Mouse (Mus musculus) kidney, embryonic 16.5 days (tissue): ENCODE data around the gene Svbp. TPM values are rescaled to one million over a fixed set of nuclear protein-coding genes. Genes with fewer than 3 reads are reported as not detected.

Source experiments
- ATAC-seq: fragments of 200-750 bp; cut with Nextera tagmentation; 2 replicates; pipeline ENCODE4 v1.8.0; 2017; ENCODE audit warnings: moderate TSS enrichment; ENCODE audit not compliant: low FRiP score, low TSS enrichment
- H3K27ac ChIP-seq: fragments of 300-500 bp; sonication (generic); 2 replicates; pipeline ENCODE4 v1.5.1; 2014; ENCODE audit warnings: low read length
- H3K27me3 ChIP-seq: fragments of 300-500 bp; sonication (generic); 2 replicates; pipeline ENCODE4 v1.6.1; 2014; ENCODE audit warnings: low read length, control low read depth, mixed read lengths; ENCODE audit not compliant: insufficient read depth
- H3K36me3 ChIP-seq: fragments of 300-500 bp; sonication (generic); 2 replicates; pipeline ENCODE4 v1.6.1; 2014; ENCODE audit warnings: low read length, control low read depth, mixed read lengths; ENCODE audit not compliant: insufficient read depth
- H3K4me1 ChIP-seq: fragments of 300-500 bp; sonication (generic); 2 replicates; pipeline ENCODE4 v1.6.1; 2014; ENCODE audit warnings: low read length, control low read depth, mixed read lengths; ENCODE audit not compliant: insufficient read depth
- H3K4me2 ChIP-seq: fragments of 300-500 bp; sonication (generic); replicated peaks from 2 replicates; pipeline ENCODE4 v1.6.1; 2014; ENCODE audit warnings: low read depth, low read length
- H3K4me3 ChIP-seq: fragments of 300-500 bp; sonication (generic); 2 replicates; pipeline ENCODE4 v1.5.1; 2014; ENCODE audit warnings: mild to moderate bottlenecking, low read length
- H3K9ac ChIP-seq: fragments of 300-500 bp; sonication (generic); replicated peaks from 2 replicates; pipeline ENCODE4 v1.6.1; 2014; ENCODE audit warnings: low read length
- H3K9me3 ChIP-seq: fragments of 300-500 bp; sonication (generic); 2 replicates; pipeline ENCODE4 v1.6.1; 2016; ENCODE audit warnings: low read length, control low read depth
- WGBS: fragments of 180-500 bp; shearing (Covaris S2); extraction: QIAGEN DNeasy Blood & Tissue Kit; methylation state at CpG from one replicate; pipeline ENCODE4 v1.1.7; 2014; 5-methylcytosine and 5-hydroxymethylcytosine counted together
- polyA plus RNA-seq: library from polyadenylated mRNA; unstranded; fragments of >200 nt; fragmentation: Nextera tagmentation; extraction: Ambion mirVana; gene quantifications from 2 replicates; pipeline ENCODE4 v1.2.1, GENCODE M21; 2015

Gene Svbp
- polyA plus RNA-seq, 1 experiment from 2014 or later: 125 TPM

GRCm38 (mm10) chr4:119188060-119188785 lies 6.9 kb upstream of the Svbp start:
- Histone ChIP-seq H3K9me3 (no peaks in the 10 kb centered on the region), H3K4me3 (no peak overlapping the region), H3K9ac (no peak overlapping the region), H3K27ac (no peak overlapping the region), H3K27me3 (no peaks in the 10 kb centered on the region), H3K36me3 (no peaks in the 10 kb centered on the region), H3K4me1 (no peaks in the 10 kb centered on the region), H3K4me2 (no peak overlapping the region)
- ATAC-seq: no peak
- 53% methylated on average over 11 of the region's 11 CpGs for WGBS

- H3K9ac ChIP-seq: no peak overlapping the region
- ATAC-seq: no peak
- H3K4me1 ChIP-seq: no peaks in the 10 kb centered on the region
- H3K4me2 ChIP-seq: no peak overlapping the region
- no peaks in the 10 kb centered on the region for H3K9me3 ChIP-seq
- H3K27ac ChIP-seq: no peak overlapping the region
- no peak overlapping the region for H3K4me3 ChIP-seq
- H3K36me3 ChIP-seq: no peaks in the 10 kb centered on the region
- WGBS: 86% methylated on average over 6 of the region's 6 CpGs
- H3K27me3 ChIP-seq: no peaks in the 10 kb centered on the region
Measured at GRCm38 (mm10) chr4:119189392-119189791, 5.7 kb upstream of the Svbp start.

GRCm38 (mm10) chr4:119189864-119190263 lies 5.2 kb upstream of the Svbp start, which contains the start of gene Ermap:
Ermap (minus strand) TSS chr4:119190011.
- no peak within 1 kb of the TSS for H3K4me3 ChIP-seq
- ATAC-seq: no peak

DNA sequence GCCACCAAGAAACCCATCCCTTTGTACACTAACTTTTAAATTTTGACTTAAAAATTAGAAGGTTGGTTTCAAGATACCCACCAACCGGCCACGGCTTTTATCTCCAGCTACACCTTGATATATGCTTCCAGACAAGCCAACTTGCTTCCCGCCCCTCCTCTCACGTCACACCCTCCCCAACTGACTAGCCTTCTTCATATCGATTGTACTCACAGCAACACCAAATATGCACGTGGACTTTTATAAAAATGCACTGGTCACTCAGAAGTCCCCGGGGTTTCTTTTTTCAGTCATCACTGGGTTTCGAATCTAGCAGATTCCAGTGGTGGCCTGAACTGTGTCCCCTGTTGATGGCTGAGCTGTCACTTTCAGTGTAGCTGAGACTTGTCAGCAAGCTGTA lies 4.5 kb upstream of the Svbp start:
- Histone ChIP-seq H3K27ac (no peak overlapping the region), H3K9me3 (no peaks in the 10 kb centered on the region), H3K4me3 (no peak overlapping the region), H3K27me3 (no peaks in the 10 kb centered on the region), H3K4me1 (no peaks in the 10 kb centered on the region), H3K9ac (no peak overlapping the region), H3K4me2 (no peak overlapping the region), H3K36me3 (no peaks in the 10 kb centered on the region)
- 85% methylated on average over 8 of the region's 8 CpGs for WGBS
- ATAC-seq: no peak

More at GRCm38 (mm10) chr4:119189864-119190263, 5.2 kb upstream of the Svbp start, which contains the start of gene Ermap:
- H3K36me3 ChIP-seq: no peaks in the 10 kb centered on the region
- no peak within 1 kb of the TSS for H3K4me2 ChIP-seq
- 80% methylated on average over 6 of the region's 6 CpGs for WGBS
- H3K9me3 ChIP-seq: no peaks in the 10 kb centered on the region
- no peak within 1 kb of the TSS for H3K27ac ChIP-seq
- H3K4me1 ChIP-seq: no peaks in the 10 kb centered on the region
- no peaks in the 10 kb centered on the region for H3K27me3 ChIP-seq
- no peak within 1 kb of the TSS for H3K9ac ChIP-seq

DNA sequence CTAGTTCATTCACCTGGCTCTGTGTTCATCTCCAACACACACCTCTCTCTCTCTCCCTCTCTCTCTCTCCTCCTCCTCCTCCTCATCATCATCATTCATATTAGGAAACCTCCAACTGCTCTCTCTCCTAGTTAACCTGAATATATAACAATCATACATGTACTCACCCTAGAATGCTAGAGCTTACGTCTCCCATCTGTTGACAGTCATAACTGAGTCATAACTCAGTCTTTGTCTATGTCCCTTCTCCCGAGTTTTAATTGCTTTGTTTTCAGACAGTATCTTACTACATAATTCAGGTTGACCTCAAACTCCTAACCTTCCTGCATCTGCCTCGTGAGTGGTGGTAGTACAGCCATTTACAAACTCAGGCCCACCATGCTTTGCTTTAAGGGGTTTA lies 3.8 kb upstream of the Svbp start:
- Histone ChIP-seq H3K4me3 (no peak overlapping the region), H3K9me3 (no peaks in the 10 kb centered on the region), H3K36me3 (no peaks in the 10 kb centered on the region), H3K27me3 (no peaks in the 10 kb centered on the region), H3K9ac (no peak overlapping the region), H3K4me2 (no peak overlapping the region), H3K27ac (no peak overlapping the region), H3K4me1 (0 out of 2 replicates have a peak, but pooled peaks cover 4% of the 10 kb centered on the region)
- 52% methylated on average over 3 of the region's 3 CpGs for WGBS
- no peak for ATAC-seq

GRCm38 (mm10) chr4:119192757-119193156 lies 2.3 kb upstream of the Svbp start:
- Histone ChIP-seq H3K9me3 (no peaks in the 10 kb centered on the region), H3K36me3 (no peaks in the 10 kb centered on the region), H3K9ac (no peak overlapping the region), H3K4me1 (0 out of 2 replicates have a peak, but pooled peaks cover 11% of the 10 kb centered on the region), H3K27ac (no peak overlapping the region), H3K4me2 (no peak overlapping the region), H3K27me3 (no peaks in the 10 kb centered on the region), H3K4me3 (no peak overlapping the region)
- ATAC-seq: no peak
- 90% methylated on average over 4 of the region's 4 CpGs for WGBS

GRCm38 (mm10) chr4:119195582-119196320 lies 645 bp downstream of the Svbp start:
- peaks cover 1% of the 10 kb centered on the region for H3K36me3 ChIP-seq

DNA sequence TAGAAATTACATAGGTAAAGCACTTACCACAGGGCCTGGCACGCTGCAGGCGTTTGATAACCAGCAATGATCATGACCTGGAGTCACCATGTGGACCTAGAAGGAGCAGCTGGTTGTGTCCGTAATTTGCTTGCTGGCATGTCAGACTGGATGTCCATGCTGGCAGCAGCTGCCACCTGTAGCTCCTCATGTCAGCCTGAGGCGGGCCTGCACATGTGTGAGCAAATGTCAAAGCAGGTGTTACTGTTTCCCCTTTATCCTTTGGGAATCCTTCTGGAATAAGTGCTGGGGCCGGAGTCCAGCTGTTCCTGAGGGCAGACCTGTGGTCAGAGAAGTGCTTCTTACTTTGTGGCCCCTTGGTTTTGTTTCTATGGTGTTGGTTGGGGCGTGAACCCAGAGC lies 3.0 kb downstream of the Svbp start:
- WGBS: 88% methylated on average over 6 of the region's 6 CpGs
- Histone ChIP-seq H3K9me3 (no peaks in the 10 kb centered on the region), H3K27me3 (no peaks in the 10 kb centered on the region), H3K4me1 (0 out of 2 replicates have a peak, but pooled peaks cover 11% of the 10 kb centered on the region), H3K27ac (no peak overlapping the region), H3K4me2 (no peak overlapping the region), H3K36me3 (peaks cover 8% of the 10 kb centered on the region), H3K4me3 (no peak overlapping the region), H3K9ac (no peak overlapping the region)
- ATAC-seq: no peak

More at GRCm38 (mm10) chr4:119195582-119196320, 645 bp downstream of the Svbp start:
- peak overlapping the region; percentile 82 for H3K4me3 ChIP-seq
- no peaks in the 10 kb centered on the region for H3K27me3 ChIP-seq
- peak; percentile 16; the same call in 1 of the 2 replicates for ATAC-seq
- H3K9ac ChIP-seq: peak overlapping the region; percentile 88
- no peaks in the 10 kb centered on the region for H3K9me3 ChIP-seq
- 0 out of 2 replicates have a peak, but pooled peaks cover 11% of the 10 kb centered on the region for H3K4me1 ChIP-seq
- peak overlapping the region; percentile 77 for H3K4me2 ChIP-seq
- WGBS: 10% methylated on average over 17 of the region's 18 CpGs
- H3K27ac ChIP-seq: peak overlapping the region; percentile 35

DNA sequence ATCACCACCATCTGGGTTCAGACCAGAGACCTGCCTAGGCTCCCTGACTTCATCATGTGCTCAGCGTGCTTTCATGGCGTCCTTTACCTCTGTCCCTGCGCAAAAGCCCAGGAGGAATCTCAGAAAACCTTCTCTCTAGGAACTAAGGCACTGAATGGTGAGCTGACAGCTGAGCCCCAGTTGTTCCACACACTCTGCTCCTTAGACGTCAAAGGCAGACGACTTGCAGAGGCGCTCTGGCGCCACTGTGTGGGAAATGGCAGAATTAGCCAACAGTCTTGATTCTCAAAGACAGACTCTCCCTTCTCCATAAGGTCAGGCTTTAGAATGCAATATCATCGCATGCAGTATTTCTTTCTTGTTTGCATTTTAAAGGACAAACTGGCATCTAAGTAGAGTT lies 9.6 kb downstream of the Svbp start:
- Histone ChIP-seq H3K9ac (no peak overlapping the region), H3K27ac (no peak overlapping the region), H3K36me3 (peaks cover 8% of the 10 kb centered on the region), H3K4me1 (no peaks in the 10 kb centered on the region), H3K4me3 (no peak overlapping the region), H3K4me2 (no peak overlapping the region), H3K27me3 (no peaks in the 10 kb centered on the region), H3K9me3 (no peaks in the 10 kb centered on the region)
- ATAC-seq: peak; percentile 37; the same call in 1 of the 2 replicates
- 20% methylated on average over 8 of the region's 8 CpGs for WGBS

- Histone ChIP-seq H3K4me3 (no peak overlapping the region), H3K9ac (no peak overlapping the region), H3K27ac (no peak overlapping the region), H3K27me3 (no peaks in the 10 kb centered on the region), H3K4me1 (peaks cover 15% of the 10 kb centered on the region), H3K9me3 (no peaks in the 10 kb centered on the region), H3K4me2 (no peak overlapping the region), H3K36me3 (no peaks in the 10 kb centered on the region)
- no peak; the same call in 1 of the 2 replicates for ATAC-seq
- 53% methylated on average over 8 of the region's 8 CpGs for WGBS
Measured at GRCm38 (mm10) chr4:119216667-119217066, 21.6 kb downstream of the Svbp start.
